Mouse (Mus musculus) stomach, postnatal 0 days (tissue): ENCODE data around the gene Hist2h3c1.

Source experiments
- CTCF ChIP-seq: IDR thresholded peaks from 2 replicates; pipeline ENCODE4 v1.5.1; 2016; ENCODE audit warnings: antibody characterized with exemption, low read depth, mild to moderate bottlenecking, moderate library complexity
- EP300 ChIP-seq: optimal IDR thresholded peaks from 2 replicates; pipeline ENCODE3; 2016; ENCODE audit warnings: antibody characterized with exemption

DNA sequence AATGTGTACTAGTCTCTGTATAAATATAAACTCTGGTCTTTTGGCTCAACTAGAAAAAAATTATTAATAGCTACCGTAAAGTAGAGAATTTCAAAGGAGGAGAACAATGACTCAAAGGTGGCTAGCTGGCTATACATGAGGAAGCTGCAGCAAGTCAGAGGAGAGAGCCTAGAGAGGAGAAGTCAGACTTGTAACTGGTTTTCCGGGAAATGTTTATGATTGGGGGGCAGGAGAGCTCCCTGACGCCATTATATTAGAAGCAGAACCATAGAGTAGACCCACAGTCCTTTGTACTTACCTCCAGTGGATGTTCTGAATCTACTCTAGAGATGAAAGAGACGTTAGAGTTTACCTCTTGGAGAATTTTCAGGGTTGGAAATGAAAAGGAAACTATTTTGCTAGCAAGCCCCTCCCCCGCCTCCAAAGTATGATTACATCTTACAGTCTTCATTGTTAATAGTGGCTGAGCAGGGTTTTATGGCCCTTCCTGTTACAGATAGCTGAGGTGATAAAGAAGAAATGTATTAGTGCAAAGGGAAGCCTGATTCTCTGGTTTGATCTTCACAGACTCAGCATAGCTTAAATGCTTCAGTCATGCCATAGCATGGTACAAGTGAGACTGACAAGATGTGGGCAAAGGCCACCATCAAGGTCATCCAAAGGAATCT, 9.6 kb downstream of the Hist2h3c1 start:
- TF ChIP-seq CTCF: no peak
- no peak for TF ChIP-seq EP300
